Mouse (Mus musculus) cerebellum, adult 8-10 months (tissue): ENCODE results near the gene Rnf207.

ENCODE experiments used
- DNase-seq: peaks from one replicate; pipeline ENCODE4 v3.0.0; 2022

Gene Rnf207

DNA sequence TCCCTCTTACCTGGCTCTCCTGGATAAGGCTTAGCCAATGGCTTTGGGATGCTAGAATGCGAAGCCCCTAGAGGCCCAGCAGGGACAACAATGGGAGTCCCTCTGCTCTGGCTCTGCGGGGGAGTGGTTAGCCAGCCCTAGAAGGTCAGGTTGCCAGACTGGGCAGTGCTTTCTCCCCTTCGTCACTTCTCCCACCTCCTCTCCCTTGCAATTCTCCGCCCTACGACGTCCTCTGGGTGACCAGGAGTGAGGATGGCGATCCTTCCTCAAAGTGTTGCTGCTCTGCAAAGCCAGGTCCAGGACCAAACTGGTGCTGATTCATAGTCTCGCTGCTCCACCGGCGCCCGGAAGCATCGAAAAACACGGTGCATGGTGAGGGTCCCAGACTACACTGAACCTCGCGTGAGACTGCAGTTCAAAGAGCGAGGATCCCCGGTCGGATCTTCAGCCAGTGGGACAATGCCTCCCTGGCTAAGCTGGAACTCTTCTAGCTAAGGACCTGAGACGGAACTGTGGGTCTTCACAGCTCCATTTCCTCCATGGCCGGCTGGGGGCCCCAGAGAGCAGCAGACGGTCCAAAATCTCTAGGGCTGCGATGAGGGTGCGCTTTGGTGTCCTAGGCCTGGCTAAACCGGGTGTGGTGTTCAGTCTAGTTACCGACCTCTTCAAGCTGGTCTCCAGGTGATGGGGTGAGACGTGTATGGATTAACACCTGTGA lies at the start of gene Rnf207:
Gene Rnf207, minus strand, starts transcription at position 477 of the 718 bp plus-strand sequence.
- DNase-seq = peak; percentile 56

DNA sequence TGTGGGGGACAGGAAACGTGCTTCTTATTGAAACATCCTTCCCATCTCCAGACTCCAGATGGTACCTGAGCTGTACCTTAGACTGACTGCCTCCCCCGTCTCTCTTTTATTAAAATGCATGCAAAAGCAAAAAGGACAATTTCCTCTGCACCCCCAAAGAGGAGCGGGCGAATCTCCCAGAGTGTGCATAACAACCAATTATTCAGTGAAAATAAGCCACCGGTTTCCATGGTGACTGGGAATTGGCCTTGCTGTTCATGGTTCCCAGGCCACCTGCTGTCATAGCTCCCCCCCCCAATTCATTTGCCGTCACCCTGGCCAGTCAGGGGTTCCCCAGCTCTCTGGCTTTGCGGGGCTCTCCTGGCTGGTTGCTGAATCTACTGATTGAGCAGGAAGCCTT lies 46.4 kb upstream of the Rnf207 start:
- DNase-seq = no peak

DNA sequence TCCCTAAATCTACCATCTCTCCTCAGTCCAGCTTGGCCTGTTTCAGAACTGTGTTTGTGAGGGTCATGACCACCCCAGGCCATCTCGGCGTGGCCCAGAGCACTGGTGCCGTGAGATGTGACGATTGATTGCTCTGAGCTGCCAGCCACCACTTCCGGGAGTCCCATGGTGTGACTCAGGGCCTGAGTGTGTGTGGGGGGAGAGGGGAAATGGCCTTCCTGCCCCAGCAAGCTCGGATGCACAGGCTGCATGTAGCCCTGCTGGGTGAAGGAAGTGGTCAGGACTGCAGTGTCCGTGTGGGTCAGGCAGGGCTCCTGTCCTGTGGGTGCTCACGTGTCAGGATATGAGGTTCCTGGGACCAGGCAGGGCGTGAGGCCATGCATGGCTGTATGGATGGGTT lies 43.4 kb upstream of the Rnf207 start:
- no peak for DNase-seq

DNA sequence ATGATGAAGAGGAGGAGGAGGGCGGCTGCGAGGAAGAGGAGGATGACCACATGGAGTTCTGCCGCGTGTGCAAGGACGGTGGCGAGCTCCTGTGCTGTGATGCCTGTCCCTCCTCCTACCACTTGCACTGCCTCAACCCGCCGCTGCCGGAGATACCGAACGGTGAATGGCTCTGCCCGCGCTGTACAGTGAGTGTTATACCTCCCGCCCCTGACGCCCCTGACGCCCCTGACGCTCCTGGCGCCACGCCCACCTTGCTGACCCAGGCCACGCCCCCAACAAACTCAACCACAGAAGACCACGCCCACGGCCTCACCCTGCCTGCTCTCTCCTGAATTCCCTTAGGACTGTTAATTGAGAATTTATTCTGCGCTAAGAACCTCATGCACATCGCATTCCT lies 42.1 kb upstream of the Rnf207 start:
- DNase-seq = no peak

DNA sequence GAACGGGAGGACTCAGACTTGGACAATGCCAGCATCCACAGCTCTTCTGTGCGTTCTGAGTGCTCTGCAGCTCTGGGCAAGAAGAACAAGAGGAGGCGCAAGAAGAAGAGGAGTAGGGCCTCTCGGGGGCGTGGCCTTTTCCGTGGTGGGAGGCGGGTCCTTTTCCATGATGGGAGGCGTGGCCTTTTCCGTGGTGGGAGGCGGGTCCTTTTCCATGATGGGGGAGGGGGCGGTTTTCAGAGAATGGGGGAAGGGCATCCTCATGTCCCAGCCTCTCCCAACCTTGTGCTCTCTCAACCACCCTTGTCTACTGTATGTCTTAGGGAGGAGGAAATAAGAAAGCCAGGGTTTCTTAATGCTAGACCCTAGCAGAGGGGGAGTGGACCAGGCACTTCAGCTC lies 40.9 kb upstream of the Rnf207 start:
- no peak for DNase-seq

DNA sequence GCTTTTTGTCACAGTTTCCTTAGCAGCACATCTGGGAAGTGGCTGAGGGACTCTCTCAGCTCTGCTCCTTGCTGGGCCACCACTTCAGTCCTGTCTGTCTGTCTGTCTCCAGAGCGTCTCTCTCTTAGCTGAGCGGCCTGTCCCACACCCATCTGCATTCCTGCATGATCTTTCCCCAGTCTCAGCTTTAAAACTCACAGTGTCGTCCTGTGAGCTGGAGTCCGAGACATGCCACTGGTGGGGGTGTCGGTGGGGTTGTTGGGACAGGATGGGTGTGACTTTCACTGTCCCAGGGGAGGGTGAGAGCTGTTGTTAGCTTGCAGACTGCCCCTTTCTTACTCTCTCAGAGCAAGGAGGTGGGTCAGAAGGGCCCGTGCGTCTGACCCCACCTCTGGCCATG lies 36.9 kb upstream of the Rnf207 start:
- DNase-seq = no peak

DNA sequence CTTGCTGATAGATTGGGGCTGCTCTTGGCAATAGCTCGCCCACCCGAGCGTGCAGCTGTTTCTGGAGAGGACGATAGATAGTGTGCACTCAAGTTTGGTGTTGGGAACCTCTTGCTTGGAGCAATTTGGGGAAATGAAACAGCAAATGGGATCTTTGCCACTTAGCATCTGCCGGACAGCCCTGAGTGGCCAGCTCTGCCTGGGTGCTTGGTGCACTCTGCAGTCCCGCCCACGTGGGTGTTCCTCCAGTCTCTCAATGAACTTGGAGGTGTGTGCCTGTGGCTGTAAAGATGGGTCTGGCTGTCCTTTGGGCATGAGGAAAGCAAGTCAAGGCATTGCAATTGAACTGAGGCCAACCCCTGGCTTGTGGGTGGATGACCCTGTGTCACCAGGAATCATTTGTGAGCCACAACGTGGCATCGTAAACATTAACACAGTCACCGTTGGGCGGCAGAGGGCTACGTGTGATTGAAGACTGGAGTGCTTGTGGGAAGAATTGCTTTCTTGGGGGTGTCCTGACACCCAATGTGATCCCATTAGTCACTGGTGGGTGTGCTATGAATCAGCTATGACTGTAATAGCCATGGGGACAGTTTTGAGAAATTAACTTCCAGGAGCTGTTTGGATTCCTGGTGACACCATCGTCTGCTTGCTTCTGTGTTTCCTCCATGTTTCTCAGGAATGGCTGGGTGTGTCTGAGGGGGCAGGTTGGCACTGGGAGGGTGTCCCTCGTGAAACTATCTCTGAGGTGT lies 35.3 kb upstream of the Rnf207 start:
- DNase-seq = no peak

DNA sequence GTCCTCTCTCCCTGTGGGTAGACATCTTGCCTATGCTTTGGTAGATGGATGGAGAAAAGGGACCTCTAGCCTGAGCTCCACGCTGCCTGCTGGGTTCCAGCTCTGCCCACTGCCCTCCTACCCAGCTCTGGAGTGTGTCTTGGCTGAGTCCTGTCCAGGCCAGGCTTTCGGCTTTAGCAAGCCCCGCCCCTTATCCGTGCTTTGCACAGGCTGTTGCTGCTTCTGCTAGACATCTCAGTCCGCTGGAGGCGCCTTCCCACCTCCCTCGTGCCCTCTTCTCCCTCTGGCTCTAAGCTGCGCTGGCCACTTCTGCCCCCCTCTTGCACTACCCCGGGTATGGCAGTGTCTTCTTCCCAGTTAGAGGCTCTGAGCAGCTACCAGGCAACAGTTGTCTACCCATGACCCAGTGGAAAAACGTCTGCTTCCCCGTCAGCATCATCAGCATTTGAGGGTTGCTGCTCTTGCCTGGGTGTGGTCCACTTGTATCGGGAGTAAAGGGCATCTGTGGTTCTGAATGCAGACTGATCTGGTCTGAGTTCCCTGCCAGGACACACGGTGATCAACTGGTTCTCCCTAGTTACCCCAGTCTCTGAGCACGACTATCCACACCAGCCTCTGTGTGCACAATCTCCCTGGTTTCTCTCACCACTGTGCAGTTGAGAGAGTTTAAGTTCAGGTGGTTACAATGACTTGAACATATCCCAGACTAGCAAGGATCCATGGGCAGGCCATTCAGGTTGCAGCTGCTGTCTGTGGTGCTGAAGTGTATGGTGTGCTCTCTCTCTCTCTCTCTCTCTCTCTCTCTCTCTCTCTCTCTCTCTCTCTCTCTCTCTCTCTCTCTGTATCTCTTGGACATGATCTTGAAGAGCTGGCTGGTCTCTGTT lies 32.9 kb upstream of the Rnf207 start:
- no peak for DNase-seq

DNA sequence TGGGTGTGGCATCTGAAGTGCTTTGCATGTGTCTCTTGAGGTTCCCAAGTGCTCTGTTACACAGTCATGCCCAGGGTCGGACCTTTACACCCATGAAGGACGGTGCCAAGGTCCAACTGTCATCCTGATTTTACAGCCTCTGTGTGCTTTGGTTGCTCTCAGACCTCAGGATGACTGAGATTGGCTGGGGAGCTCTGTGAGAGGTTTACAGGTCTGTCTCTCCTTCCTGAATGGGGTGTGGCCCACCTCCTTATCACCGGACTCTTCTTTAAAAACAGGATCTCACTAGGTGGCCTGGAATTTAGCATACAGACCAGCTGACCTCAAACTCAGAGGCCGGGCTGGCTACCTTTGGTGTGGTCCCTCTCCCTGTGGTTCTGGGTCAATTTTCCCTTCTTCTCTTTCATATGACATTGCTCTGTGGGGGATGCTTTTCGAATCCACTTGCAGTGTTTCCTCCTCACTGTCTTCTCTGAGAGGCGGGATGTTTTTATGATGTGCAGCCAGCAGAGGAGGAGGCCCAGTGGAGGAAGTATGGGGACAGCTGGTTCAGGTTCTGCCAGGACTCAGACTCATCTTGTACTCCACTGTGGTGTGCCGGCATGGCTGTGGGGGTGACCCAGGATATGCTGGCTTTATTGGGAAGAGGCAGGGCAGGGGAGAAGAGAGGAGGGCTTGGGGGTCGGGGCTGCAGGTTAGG lies 32.1 kb upstream of the Rnf207 start:
- no peak for DNase-seq

DNA sequence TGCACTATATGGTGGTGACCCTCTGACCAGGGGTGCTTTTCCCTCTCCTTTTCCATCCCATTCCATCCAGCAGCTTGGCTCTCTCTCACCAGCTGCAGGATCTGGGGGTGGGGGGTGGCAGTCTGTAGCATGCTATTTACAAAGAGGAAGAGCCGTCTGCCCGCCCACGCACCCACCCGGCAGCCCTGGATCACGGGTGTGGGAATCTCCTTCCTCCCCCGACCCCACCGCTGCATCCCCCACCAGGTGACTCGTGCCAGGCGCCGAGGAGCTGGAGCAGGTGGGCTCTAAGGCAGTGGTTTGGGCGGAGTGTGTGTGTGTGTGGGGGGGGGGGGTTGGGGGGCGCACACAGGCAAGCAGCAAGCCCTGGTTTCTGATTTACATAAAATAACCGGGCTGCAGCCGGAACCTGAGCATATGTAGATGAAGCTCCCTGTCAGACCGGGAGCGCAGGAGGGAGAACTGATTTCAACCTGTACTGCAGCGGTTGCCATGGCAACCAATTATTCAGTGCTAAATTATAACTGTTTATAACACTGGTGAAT lies 31.1 kb upstream of the Rnf207 start:
- no peak for DNase-seq

DNA sequence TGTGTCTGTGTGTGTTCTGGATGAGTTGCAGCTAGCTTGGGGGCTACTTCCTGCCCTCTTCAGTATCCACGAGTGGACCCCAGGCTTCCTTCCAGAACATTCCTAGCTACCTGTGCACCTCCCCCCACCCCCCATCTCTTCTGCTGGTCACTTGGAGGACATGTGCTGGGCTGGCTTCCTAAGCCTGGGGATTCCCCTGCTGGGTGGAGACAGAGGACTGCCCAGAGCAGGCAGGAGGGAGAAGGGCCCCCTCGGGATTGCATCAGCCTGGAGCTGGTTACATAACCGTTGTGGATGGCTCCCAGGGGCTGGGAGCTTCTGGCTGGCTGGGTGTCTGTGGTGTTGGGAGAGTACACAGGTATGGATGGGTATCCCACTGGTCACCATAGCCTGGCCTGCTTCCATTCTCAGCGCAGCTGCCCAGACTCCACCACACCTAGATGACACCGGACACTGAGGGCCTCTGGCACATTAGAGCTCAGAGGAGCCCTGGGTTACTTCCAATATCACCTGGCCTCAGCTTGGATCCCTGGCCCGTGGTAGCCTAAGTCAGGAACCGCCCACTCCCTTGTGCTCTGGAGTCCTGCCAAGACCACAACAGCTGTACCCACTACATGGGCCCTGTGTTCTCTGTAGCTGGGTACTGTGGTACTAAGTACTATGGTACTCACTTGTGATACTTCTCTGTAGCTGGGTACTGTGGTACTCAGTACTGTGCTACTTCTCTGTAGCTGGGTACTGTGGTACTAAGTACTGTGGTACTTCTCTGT lies 26.5 kb upstream of the Rnf207 start:
- no peak for DNase-seq

DNA sequence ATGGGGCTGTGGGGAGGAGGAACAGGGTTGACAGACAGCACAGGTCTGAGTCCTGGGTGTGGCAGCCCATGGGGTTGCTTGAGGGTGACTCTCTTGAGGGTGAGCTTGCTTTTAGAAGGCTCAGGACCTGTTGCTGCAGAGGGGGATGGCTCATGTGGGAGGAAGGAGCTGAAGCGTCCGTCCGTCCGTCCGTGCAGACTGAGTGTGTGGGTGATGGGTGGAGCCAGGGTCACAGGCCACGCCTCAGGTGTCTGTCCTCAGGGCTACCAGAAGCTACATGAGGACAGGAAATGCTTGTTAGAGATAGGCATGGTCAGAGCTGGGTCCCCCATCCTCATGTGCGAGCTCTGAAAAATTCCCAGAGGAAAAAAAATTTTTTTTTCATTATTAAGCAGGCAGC lies 25.9 kb upstream of the Rnf207 start:
- DNase-seq = no peak

DNA sequence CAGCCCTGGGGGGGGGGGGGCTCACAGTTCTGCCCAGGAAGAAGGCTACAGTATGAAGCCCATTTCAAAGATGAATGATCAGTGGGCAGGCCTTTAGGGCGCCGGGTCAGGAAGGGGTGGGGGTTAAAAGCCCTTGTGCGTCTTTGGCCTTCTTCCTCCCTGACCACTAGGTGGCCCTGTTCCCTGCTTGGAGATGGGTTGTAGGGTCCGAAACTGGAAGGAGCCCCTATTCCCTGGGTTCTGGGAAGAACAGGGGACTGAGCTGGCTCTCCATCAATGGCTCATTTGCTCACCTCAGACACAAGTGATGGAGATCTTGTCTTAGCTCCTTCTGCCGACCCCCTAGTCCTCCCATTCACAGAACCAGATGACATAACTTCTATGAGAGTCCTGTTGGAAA lies 24.5 kb upstream of the Rnf207 start:
- no peak for DNase-seq

DNA sequence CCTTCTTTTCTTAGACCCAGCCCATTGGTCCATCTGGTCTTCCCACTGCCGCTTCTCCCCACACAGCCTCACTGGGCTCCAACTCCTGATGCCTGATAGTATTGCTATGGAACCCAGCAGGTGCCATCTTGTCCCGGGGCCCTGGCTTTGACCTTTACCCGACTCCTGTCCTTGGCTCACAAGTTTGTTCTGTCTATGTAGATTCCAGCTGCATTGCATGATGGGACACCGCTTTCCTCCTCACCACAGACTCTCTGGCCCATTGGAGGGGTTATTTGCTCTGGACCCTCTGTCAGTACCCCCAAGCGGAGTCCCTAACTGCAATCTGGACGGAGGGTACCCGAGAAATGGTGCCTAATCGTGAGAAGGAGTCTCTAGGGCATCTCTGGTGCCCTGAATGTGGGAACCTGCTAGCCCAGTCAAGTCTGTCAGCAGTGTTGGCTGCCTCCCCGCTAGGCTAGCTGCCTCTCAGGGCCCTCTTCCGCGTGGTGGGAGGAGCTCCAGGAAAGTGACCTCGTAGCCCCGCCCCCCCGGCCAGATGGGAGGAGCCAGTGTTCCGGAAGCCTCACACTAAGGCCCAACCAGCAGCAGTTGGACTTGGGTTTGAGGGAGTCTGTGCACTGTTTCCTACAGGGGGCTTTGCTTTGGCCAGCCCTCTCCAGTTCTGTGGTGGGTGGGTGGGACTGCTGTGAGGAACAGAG lies 21.9 kb upstream of the Rnf207 start:
- no peak for DNase-seq

DNA sequence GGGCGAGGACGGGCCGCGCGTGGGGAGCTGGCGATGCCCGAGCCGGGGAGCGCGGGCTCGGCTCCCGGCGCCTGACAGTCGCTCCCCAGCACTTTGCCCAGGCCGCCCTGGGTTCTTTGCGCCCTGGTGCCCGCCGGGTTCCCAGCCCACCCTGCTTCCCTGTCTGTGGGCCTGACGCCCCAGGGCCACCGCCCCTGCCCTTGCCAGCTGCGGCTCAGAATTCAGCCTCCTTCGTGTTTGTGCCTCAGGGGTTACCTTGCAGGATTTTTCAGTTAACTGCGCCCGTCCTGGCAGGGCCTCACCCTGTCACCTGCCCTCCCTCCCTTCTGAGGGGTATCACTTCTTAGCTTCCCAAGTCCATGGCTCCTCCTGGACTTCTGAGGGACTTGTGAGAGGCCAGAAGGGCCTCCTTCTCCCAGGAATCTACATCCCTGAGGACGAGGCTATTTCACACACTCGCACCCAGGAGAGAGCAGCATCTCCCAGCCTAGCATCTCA lies 20.5 kb upstream of the Rnf207 start:
- peak; percentile 35 for DNase-seq

DNA sequence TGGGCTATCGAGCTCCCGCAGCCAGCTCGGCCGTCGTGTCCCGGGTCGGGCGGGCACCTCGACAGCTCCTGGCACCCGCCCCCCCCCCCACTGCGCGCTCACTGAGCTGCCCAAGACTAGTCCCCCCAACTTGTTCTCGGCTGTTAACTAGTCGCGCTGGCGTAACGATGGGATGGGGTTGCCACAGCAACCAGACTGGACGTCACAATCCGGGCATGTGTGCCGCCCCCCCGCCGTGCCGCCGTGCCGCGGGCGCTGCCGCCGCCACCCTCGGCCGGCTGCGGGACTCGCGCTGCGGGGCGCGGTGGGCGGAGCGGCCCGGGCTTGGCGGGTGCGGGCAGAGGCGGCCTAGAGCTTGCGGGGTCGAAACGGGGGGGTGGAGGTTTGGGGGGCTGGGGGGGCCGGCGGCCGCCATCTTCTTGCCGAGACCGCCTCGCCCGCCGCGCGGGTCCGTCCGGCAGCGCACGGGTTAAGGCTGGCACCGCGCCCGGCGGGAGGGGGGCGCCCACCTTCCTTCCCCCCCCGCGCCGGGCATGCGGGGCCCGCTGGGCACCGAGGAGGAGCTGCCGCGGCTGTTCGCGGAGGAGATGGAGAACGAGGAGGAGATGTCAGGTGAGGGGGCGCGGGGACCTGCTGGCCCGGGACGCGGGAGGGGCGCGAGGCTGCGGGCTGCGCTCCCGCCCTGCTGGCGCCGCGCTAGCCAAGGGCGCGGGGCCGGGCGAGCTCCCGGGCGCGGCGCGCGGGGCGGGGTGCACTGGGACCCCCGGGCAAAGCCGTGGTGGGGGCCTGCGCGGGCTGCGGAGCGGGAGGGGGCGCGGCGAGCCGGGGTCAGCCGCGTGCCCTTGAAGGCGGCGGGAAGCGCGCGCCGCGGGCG lies 19.9 kb upstream of the Rnf207 start, which contains the start of gene Chd5:
Gene Chd5, plus strand, starts transcription at position 233 of the 874 bp plus-strand sequence.
- peak; percentile 51 for DNase-seq

DNA sequence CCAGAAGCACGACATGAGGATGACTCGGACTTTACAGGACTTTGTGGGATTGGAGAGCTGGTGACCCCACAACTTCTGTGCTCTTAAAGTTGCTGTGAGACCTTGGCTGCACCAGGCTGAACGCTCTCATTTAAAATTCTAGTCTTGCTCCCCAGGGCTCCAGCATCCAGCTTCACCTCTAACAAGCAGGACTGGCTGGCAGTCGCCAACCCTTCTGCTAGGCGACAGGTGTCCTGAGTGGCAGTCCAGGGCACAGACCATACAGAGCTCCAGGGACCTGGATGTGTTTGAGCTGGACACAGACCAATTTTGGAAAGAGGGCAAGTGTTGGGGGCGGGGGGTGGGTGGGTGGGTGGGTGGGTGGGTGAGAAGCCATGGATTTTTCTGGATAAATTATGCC lies 19.0 kb upstream of the Rnf207 start:
- no peak for DNase-seq

DNA sequence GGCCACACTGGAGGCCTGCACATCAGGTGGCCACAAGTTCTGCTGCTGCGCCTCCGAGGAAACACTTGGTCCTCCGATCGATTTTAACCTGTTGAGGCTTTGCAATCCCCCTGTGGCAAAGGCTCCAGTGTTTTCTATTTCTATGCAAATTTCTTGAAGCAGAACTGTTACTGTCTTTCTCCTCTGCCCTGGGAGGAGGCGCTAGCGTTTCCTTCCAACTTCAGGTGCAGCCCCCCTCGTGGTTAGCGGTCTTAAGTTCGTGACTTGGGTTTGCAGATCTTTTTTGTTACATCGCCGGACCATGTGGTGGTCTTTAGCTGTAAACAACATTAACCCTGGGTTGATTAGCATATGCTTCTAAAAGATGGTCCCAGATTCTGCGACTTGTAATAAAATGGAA lies 14.8 kb upstream of the Rnf207 start:
- DNase-seq = no peak

DNA sequence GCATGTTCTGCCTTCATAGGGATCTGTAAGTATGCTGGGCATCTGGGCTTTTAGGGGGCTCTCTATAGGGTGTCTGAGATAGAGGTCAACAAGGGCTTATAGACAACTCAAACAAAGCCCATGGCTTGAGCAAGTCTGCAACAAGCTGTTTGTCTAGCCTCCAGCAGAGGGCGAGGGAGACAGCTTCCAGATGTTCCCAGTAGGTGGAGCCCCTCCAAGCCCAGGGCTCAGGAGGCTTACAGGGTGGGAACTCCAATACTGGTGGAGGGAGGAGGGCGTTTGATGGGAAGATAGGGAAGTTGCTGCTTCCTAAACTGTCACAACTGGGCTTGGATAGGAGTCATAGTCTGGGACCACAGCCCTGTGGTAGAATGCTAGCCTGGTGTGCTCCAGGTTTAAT lies 14.2 kb upstream of the Rnf207 start:
- no peak for DNase-seq

DNA sequence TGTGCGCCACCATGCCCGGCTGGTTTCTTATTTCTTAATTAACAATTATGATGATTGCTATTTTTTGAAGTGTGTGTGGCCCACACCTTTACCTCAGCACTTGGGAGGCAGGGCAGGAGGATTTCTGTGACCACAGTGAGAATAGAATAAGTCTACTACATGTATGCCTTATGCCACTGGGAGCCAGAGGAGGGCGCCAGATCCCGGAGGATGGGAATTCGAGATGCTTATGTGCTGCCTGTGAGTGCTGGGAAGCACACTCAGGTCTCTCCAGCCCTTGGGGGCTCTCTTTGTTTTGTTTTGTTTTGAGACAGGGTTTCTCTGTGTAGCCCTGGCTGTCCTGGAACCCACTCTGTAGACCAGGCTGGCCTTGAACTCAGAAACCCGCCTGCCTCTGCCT lies 9.9 kb upstream of the Rnf207 start:
- DNase-seq = peak; percentile 45
